Mouse (Mus musculus) embryonic facial prominence, embryonic 12.5 days (tissue): ENCODE results near the gene 2410002F23Rik. TPM values are rescaled to one million over a fixed set of nuclear protein-coding genes. Genes with fewer than 3 reads are reported as not detected.
"Not testable (repeated sequence)": the region's sequence is repeated elsewhere in the genome, so short reads cannot be mapped to it uniquely, and the experiment has no call there.

Experiments used
- ATAC-seq: fragments of 200-750 bp; cut with Nextera tagmentation; 2 replicates; pipeline ENCODE4 v1.8.0; 2017; ENCODE audit not compliant: insufficient number of reproducible peaks, insufficient read depth, low FRiP score, low TSS enrichment
- H3K27ac ChIP-seq: fragments of 300-500 bp; sonication (generic); 2 replicates; pipeline ENCODE4 v1.5.1; 2016; ENCODE audit warnings: mild to moderate bottlenecking
- H3K27me3 ChIP-seq: fragments of 300-500 bp; sonication (generic); 2 replicates; pipeline ENCODE4 v1.6.1; 2016; ENCODE audit warnings: mild to moderate bottlenecking, moderate library complexity
- H3K36me3 ChIP-seq: fragments of 300-500 bp; sonication (generic); 2 replicates; pipeline ENCODE4 v1.6.1; 2016; ENCODE audit warnings: mild to moderate bottlenecking
- H3K4me1 ChIP-seq: fragments of 300-500 bp; sonication (generic); 2 replicates; pipeline ENCODE4 v1.6.1; 2016
- H3K4me2 ChIP-seq: fragments of 300-500 bp; sonication (generic); replicated peaks from 2 replicates; pipeline ENCODE4 v1.6.1; 2016; ENCODE audit warnings: mild to moderate bottlenecking, moderate library complexity
- H3K4me3 ChIP-seq: fragments of 300-500 bp; sonication (generic); 2 replicates; pipeline ENCODE4 v1.5.1; 2016; ENCODE audit warnings: mild to moderate bottlenecking
- H3K9ac ChIP-seq: fragments of 300-500 bp; sonication (generic); 2 replicates; pipeline ENCODE4 v1.6.1; 2016; ENCODE audit warnings: mild to moderate bottlenecking, moderate library complexity
- H3K9me3 ChIP-seq: fragments of 300-500 bp; sonication (generic); 2 replicates; pipeline ENCODE4 v1.6.1; 2016; ENCODE audit warnings: mild to moderate bottlenecking, moderate library complexity
- WGBS: fragments of 180-500 bp; shearing (Covaris S2); methylation state at CpG from one replicate; pipeline ENCODE4 v1.1.7; 2016; 5-methylcytosine and 5-hydroxymethylcytosine counted together
- polyA plus RNA-seq: library from polyadenylated mRNA; unstranded; fragments of >200 nt; fragmentation: Nextera tagmentation; extraction: Ambion mirVana; gene quantifications from 2 replicates; pipeline ENCODE4 v1.2.1, GENCODE M21; 2016

Gene 2410002F23Rik
- 208 and 212 TPM in 2 replicates for polyA plus RNA-seq

DNA sequence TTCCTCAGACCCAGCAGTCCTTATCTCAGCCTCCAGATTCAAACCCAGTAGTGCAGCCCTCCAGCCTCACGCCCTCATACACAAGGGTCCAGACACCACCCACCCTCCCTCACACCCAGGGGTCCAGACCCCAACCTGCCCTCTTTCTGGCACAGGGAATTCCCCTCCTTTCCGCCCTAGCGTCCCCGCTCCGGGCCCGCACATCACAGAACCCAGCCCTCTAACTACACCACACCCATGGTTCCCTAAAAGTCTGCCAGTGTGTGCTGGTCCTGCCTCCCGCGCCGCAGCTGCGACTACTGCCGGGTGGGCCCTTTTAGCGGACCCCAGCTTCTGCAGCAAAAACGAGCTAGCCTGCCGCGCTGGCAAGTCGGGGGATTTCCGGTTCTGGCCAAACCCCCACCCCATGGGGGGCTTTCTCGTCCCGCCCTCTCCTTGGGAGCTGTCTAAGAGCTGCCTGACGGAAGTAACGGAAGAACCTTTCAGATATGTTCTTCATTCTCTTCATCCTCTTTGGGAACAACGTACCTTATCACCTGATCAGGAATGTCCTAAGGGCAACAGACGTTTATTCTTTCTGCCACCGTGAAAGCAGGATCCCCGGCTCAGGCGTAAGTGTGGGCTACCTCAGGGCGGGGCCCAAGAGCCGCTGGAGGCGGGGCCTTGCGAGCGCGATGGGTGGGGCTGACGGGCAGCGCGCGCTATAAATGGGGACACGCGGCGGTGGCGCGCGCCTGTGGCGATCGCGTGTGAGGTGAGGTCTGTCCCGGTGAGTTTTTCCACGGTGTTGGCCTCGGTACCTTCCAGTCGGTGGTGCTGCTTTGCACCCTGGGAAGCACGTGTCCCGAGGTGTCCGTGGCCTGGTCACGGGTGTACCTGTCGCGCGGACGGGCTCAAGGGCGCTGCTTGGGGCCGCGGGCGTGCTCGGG is at the start of gene 2410002F23Rik, which contains the start of gene 1700028J19Rik:
Gene 2410002F23Rik (plus strand): TSS at position 668 of the 929 bp plus-strand sequence.
Gene 1700028J19Rik (minus strand): TSS at position 641 of the 929 bp plus-strand sequence.
- Histone ChIP-seq H3K4me2 (peak within 1 kb of the TSS; percentile 76), H3K27me3 (no peaks in the 10 kb centered on the region), H3K27ac (peak within 1 kb of the TSS; percentile 95), H3K4me1 (peaks cover 21% of the 10 kb centered on the region), H3K36me3 (peaks cover 32% of the 10 kb centered on the region), H3K4me3 (peak within 1 kb of the TSS; percentile 85), H3K9me3 (no peaks in the 10 kb centered on the region), H3K9ac (peak within 1 kb of the TSS; percentile 83)
- peak; percentile 74 for ATAC-seq
- under 1% methylated on average over 62 of the region's 62 CpGs for WGBS

DNA sequence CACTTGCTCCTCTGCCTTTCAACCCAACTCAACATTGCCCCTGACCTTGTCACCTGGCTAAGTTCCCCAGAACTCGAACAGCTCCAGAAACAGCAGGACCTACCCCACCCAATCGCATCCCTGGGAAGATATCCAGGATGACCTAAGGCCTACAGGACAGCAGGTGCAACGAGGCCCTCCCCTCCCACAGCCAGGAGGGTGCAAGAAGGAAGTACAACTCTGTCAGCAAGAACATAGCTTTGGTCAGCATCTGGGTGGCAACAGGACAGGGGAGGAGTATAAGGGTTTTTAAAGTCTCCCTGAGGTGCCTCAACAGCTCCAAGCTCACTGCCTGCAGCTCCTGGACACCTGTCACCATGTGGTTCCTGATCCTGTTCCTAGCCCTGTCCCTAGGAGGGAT is 48.6 kb upstream of the 2410002F23Rik start, which contains the start of gene Klk1b3:
Gene Klk1b3 (plus strand): TSS at position 301 of the 400 bp plus-strand sequence.
- Histone ChIP-seq H3K27me3 (no peaks in the 10 kb centered on the region), H3K4me1 (no peaks in the 10 kb centered on the region), H3K27ac (no peak within 1 kb of the TSS), H3K4me3 (no peak within 1 kb of the TSS), H3K9ac (no peak within 1 kb of the TSS), H3K4me2 (no peak within 1 kb of the TSS), H3K36me3 (no peaks in the 10 kb centered on the region), H3K9me3 (no peaks in the 10 kb centered on the region)
- 60% methylated on average over 3 of the region's 3 CpGs for WGBS
- ATAC-seq: no peak

DNA sequence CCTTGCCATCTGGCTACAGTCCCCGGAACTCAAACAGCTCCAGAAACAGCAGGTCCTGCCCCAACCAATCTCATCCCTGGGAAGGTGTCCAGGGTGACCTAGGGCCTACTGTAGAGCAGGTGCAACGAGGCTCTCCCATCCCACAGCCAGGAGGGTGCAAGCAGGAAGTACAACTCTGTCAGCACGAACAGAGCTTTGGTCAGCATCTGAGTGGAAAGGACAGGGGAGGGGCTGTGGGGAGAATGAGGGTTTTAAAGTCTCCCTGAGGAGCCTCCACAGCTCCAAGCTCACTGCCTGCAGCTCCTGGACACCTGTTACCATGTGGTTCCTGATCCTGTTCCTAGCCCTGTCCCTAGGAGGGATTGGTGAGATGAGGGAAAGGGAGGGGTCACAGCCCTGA is 39.4 kb upstream of the 2410002F23Rik start, which contains the start of gene Klk1b4:
Gene Klk1b4 (plus strand): TSS at position 301 of the 400 bp plus-strand sequence.
- not testable (repeated sequence) for H3K27me3 ChIP-seq, H3K4me3 ChIP-seq, H3K27ac ChIP-seq, H3K4me1 ChIP-seq, H3K9ac ChIP-seq, H3K9me3 ChIP-seq, H3K36me3 ChIP-seq, H3K4me2 ChIP-seq, ATAC-seq
- 49% methylated on average over 3 of the region's 3 CpGs for WGBS

GRCm38 (mm10) chr7:44208307-44208706 is 38.2 kb upstream of the 2410002F23Rik start:
- Histone ChIP-seq H3K27ac (no peak overlapping the region), H3K4me3 (no peak overlapping the region), H3K9ac (no peak overlapping the region), H3K4me2 (no peak overlapping the region), H3K36me3 (no peaks in the 10 kb centered on the region), H3K9me3 (no peaks in the 10 kb centered on the region), H3K27me3 (no peaks in the 10 kb centered on the region), H3K4me1 (no peaks in the 10 kb centered on the region)
- ATAC-seq: no peak
- 80% methylated on average over 3 of the region's 3 CpGs for WGBS

- Histone ChIP-seq H3K4me2 (no peak within 1 kb of the TSS), H3K27ac (no peak within 1 kb of the TSS), H3K9ac (no peak within 1 kb of the TSS), H3K4me1 (no peaks in the 10 kb centered on the region), H3K4me3 (no peak within 1 kb of the TSS), H3K36me3 (no peaks in the 10 kb centered on the region), H3K9me3 (no peaks in the 10 kb centered on the region), H3K27me3 (no peaks in the 10 kb centered on the region)
- no peak for ATAC-seq
- WGBS: 78% methylated on average over 1 of the region's 1 CpGs
Measured at GRCm38 (mm10) chr7:44215645-44216044, 30.9 kb upstream of the 2410002F23Rik start, which contains the start of gene Klk1b5. TSS of gene Klk1b5 (plus strand) at chr7:44215945.

- not testable (repeated sequence) for H3K9me3 ChIP-seq, H3K27ac ChIP-seq, H3K36me3 ChIP-seq, ATAC-seq, H3K4me1 ChIP-seq, H3K9ac ChIP-seq, H3K4me3 ChIP-seq, H3K4me2 ChIP-seq, H3K27me3 ChIP-seq
- 61% methylated on average over 8 of the region's 10 CpGs for WGBS
Measured at GRCm38 (mm10) chr7:44221601-44222000, 24.9 kb upstream of the 2410002F23Rik start.

GRCm38 (mm10) chr7:44222335-44222734 is 24.2 kb upstream of the 2410002F23Rik start:
- not testable (repeated sequence) for H3K4me2 ChIP-seq, H3K27ac ChIP-seq, H3K4me3 ChIP-seq, H3K27me3 ChIP-seq, H3K36me3 ChIP-seq, H3K4me1 ChIP-seq, H3K9ac ChIP-seq, ATAC-seq, H3K9me3 ChIP-seq
- 71% methylated on average over 6 of the region's 6 CpGs for WGBS

- Histone ChIP-seq H3K9ac (no peak within 1 kb of the TSS), H3K4me3 (no peak within 1 kb of the TSS), H3K36me3 (no peaks in the 10 kb centered on the region), H3K9me3 (no peaks in the 10 kb centered on the region), H3K4me2 (no peak within 1 kb of the TSS), H3K4me1 (no peaks in the 10 kb centered on the region), H3K27me3 (no peaks in the 10 kb centered on the region), H3K27ac (no peak within 1 kb of the TSS)
- WGBS: 65% methylated on average over 1 of the region's 1 CpGs
- ATAC-seq: no peak
Measured at GRCm38 (mm10) chr7:44225076-44225475, 21.4 kb upstream of the 2410002F23Rik start, which contains the start of gene Klk1. TSS of gene Klk1 (plus strand) at chr7:44225360.

DNA sequence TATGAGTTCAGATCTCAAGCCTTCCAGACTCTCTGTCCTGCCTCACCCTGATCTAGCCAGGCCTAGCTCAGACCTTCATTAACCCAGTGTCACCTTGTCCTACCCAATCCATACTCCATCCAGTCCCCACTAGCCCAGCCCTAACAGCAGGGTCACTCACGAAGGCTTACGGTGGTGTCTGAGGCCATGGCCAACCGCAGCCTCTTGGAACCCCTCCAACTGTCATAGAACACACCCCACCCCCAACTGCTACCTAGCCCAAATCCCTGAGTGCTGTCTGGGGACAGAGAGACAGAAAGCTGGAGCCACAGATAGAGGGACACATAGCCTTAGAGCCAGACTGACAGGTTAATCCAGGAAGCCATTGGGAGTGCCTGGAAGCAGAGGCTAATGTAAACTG is 10.6 kb upstream of the 2410002F23Rik start, which contains the start of gene Gm36864:
Gene Gm36864 (plus strand): TSS at position 269 of the 400 bp plus-strand sequence.
- Histone ChIP-seq H3K27ac (no peak within 1 kb of the TSS), H3K9ac (no peak within 1 kb of the TSS), H3K4me2 (no peak within 1 kb of the TSS), H3K36me3 (no peaks in the 10 kb centered on the region), H3K27me3 (no peaks in the 10 kb centered on the region), H3K9me3 (no peaks in the 10 kb centered on the region), H3K4me3 (no peak within 1 kb of the TSS), H3K4me1 (no peaks in the 10 kb centered on the region)
- 90% methylated on average over 3 of the region's 3 CpGs for whole genome bisulfite sequencing
- no peak for ATAC-seq

DNA sequence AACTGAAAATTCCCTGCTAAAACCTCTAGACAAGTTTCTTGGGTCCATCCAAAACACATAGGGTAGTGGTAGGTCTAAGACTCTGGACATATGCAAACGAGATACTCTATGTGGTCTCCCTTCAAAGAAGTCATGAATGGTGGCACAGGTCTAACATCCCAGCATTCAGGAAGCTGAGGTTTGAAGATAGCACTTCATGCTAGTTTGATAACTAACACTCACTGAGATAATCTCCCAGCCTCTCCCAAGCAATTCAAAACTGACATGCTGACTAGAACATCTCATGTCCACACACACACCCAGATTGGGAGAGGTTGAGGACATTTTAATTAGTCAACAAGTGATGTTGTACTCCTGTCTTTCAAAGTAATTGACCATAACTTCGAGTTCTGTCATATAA is 6.6 kb upstream of the 2410002F23Rik start:
- no peak overlapping the region for H3K4me2 ChIP-seq
- WGBS: 59% methylated on average over 2 of the region's 2 CpGs

DNA sequence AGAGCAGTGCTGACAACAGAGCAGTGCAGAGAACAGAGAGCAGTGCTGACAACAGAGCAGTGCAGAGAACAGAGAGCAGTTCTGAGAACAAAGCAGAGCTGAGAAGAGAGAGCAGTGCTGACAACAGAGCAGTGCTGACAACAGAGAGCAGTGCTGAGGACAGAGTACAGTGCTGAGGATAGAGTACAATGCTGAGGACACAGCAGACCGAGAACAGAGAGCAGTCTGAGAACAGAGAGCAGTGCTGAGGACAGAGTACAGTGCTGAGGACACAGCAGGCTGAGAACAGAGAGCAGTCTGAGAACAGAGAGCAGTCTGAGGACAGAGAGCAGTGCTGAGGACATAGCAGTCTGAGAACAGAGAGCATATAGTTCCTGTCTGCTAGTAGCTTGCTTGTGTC is 5.8 kb upstream of the 2410002F23Rik start:
- Histone ChIP-seq H3K4me3 (no peak overlapping the region), H3K36me3 (no peaks in the 10 kb centered on the region), H3K27ac (no peak overlapping the region), H3K27me3 (no peaks in the 10 kb centered on the region), H3K9me3 (no peaks in the 10 kb centered on the region), H3K4me1 (peaks cover 5% of the 10 kb centered on the region), H3K4me2 (no peak overlapping the region), H3K9ac (no peak overlapping the region)
- ATAC-seq: no peak
- WGBS: 60% methylated on average over 1 of the region's 1 CpGs

More for the DNA sequence above, 6.6 kb upstream of the 2410002F23Rik start:
- no peak overlapping the region for H3K9ac ChIP-seq
- H3K4me3 ChIP-seq: no peak overlapping the region
- no peaks in the 10 kb centered on the region for H3K36me3 ChIP-seq
- no peaks in the 10 kb centered on the region for H3K4me1 ChIP-seq
- no peaks in the 10 kb centered on the region for H3K9me3 ChIP-seq
- no peak for ATAC-seq
- no peaks in the 10 kb centered on the region for H3K27me3 ChIP-seq
- H3K27ac ChIP-seq: no peak overlapping the region

DNA sequence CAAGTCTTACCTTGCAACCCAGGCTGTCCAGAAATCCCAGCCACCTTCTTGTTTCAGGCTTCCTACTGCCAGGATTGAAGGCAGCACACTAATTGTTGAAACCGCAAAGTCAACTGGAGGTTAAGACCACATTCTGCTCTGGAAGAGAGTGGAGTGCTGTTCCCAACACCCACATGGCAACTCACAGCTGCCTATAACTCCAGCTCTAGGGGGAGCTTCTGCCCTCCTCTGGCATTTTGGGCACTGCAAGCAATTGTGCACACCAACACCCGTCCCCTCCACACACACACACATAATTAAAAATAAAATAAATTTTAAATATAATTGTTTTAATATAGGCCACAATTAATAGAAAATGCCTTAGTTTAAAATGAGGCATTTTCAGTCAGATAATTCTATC is 5.4 kb upstream of the 2410002F23Rik start:
- 61% methylated on average over 2 of the region's 2 CpGs for WGBS
- ATAC-seq: no peak
- Histone ChIP-seq H3K27ac (no peak overlapping the region), H3K4me3 (no peak overlapping the region), H3K9ac (no peak overlapping the region), H3K27me3 (no peaks in the 10 kb centered on the region), H3K9me3 (no peaks in the 10 kb centered on the region), H3K36me3 (no peaks in the 10 kb centered on the region), H3K4me2 (no peak overlapping the region), H3K4me1 (peaks cover 5% of the 10 kb centered on the region)
